Comparison of ENCODE assay signal across 8 mouse cellular contexts in genomic region chr14:67993142-67993541, GRCm38 (mm10).
DNase-seq lines count a peak whose midpoint lies in the region; ATAC-seq lines count a peak whose summit lies in the region.

No protein-coding gene starts in this region.

- no peak overlapping the region for H3K4me3 ChIP-seq in forebrain, embryonic 12.5 days (replicated peaks)

- H3K27ac ChIP-seq in forebrain, embryonic 12.5 days, result no peak overlapping the region

- H3K9me3 ChIP-seq in forebrain, embryonic 12.5 days, result 0 out of 2 replicates have a peak, but pooled peaks cover 2% of the 10 kb centered on the region

- peak; percentile 84 for DNase-seq in MN1 (ENCODE audit: low spot score)
- DNase-seq in c-Kit-positive CD71-positive TER-119-positive erythroid progenitor cells, embryonic 14.5 days (ENCODE audit: low spot score), result peak; percentile 39
- peak; percentile 51 to 73 for DNase-seq in heart, postnatal 10 days
- DNase-seq in layer of hippocampus, adult 9-11 months, result peak; percentile 60
- DNase-seq in lung, postnatal 25 days (ENCODE audit: low spot score), result peak; percentile 29
- peak; percentile 90 to 93 for DNase-seq in right cerebral cortex, adult 2 months (ENCODE audit: low spot score in 2 of 2)

- no peaks in the 10 kb centered on the region for H3K36me3 ChIP-seq in forebrain, embryonic 12.5 days (replicated peaks)

- H3K4me2 ChIP-seq in forebrain, embryonic 12.5 days, result peak overlapping the region; percentile 40

- no peaks in the 10 kb centered on the region; the same call in 1 of the 2 replicates for H3K27me3 ChIP-seq in forebrain, embryonic 12.5 days

- 14% methylated on average over 8 of the region's 8 CpGs for WGBS in forebrain, embryonic 12.5 days

- no peak for ATAC-seq in forebrain, embryonic 12.5 days (ENCODE audit: low FRiP score)
- no peak for ATAC-seq in activated CD4-positive, CD25-positive, alpha-beta regulatory T cell, adult 4 months

- peaks cover 2% of the 10 kb centered on the region; the same call in 1 of the 2 replicates for H3K4me1 ChIP-seq in forebrain, embryonic 12.5 days

- H3K9ac ChIP-seq in forebrain, embryonic 12.5 days, result no peak overlapping the region

- intact Hi-C loops in heart, postnatal 10 days (cut with DNase I), result loop anchor here (1.0 to 5.0 kb wide), 3 partner anchors 59 to 158 kb away; no protein-coding TSS in a partner anchor

Comparison
In these comparisons a context has a peak if more than half of its experiments do, and no peak if none do; other contexts are left out.
1. DNase-seq: peak in every context shown above with its lines; median percentile 92 in right cerebral cortex, adult 2 months; 84 in MN1; 62 in heart, postnatal 10 days; 60 in layer of hippocampus, adult 9-11 months; 39 in c-Kit-positive CD71-positive TER-119-positive erythroid progenitor cells, embryonic 14.5 days; 29 in lung, postnatal 25 days.